Comparison of ENCODE assay signal across 8 mouse cellular contexts in genomic region chr5:92897766-92898745, GRCm38 (mm10).
DNase-seq lines count a peak whose midpoint lies in the region; ATAC-seq lines count a peak whose summit lies in the region.

No protein-coding gene starts in this region.

- peak overlapping the region; percentile 82 for H3K27ac ChIP-seq in hindbrain, embryonic 13.5 days

- H3K4me1 ChIP-seq in hindbrain, embryonic 13.5 days (replicated peaks): peaks cover 32% of the 10 kb centered on the region

- no peaks in the 10 kb centered on the region for H3K27me3 ChIP-seq in hindbrain, embryonic 13.5 days

- no peaks in the 10 kb centered on the region for H3K36me3 ChIP-seq in hindbrain, embryonic 13.5 days

- H3K4me3 ChIP-seq in hindbrain, embryonic 13.5 days: peak overlapping the region; percentile 67

- peak; percentile 92 for DNase-seq in R1 (ENCODE audit: low read depth, low spot score)
- peak; percentile 79 to 84 for DNase-seq in cerebellum, postnatal 10 days
- peak; percentile 33 to 41 for DNase-seq in frontal cortex, postnatal 25 days (ENCODE audit: low spot score in 2 of 2)
- peak; percentile 46 to 47 for DNase-seq in layer of hippocampus, postnatal 36 days
- DNase-seq in lung, postnatal 10 days: peak; percentile 84
- peak; percentile 85 for DNase-seq in retina, embryonic 14.5 days (ENCODE audit: low spot score)
- DNase-seq in thymus, postnatal 4 days: peak; percentile 78

- peak overlapping the region; percentile 95 for H3K4me2 ChIP-seq in hindbrain, embryonic 13.5 days

- ATAC-seq in hindbrain, embryonic 13.5 days (ENCODE audit: low FRiP score): peak; percentile 97

- under 1% methylated on average over 90 of the region's 96 CpGs for WGBS in hindbrain, embryonic 13.5 days

- no peaks in the 10 kb centered on the region for H3K9me3 ChIP-seq in hindbrain, embryonic 13.5 days

- H3K9ac ChIP-seq in hindbrain, embryonic 13.5 days: peak overlapping the region; percentile 83

Comparison
In these comparisons a context has a peak if more than half of its experiments do, and no peak if none do; other contexts are left out.
1. Peak in every context shown above with its lines: DNase-seq, ATAC-seq, H3K4me3 ChIP-seq and H3K27ac ChIP-seq.
2. DNase-seq: peak in every context shown above with its lines; median percentile 92 in R1; 85 in retina, embryonic 14.5 days; 84 in lung, postnatal 10 days; 82 in cerebellum, postnatal 10 days; 78 in thymus, postnatal 4 days; 46 in layer of hippocampus, postnatal 36 days; 37 in frontal cortex, postnatal 25 days.